Mouse (Mus musculus) liver, embryonic 14.5 days (tissue): Measurements from ENCODE around the gene Ppp1r14a.

Source experiments
- CTCF ChIP-seq: IDR thresholded peaks from 2 replicates; pipeline ENCODE4 v1.5.1; 2016; ENCODE audit warnings: antibody characterized with exemption, low read depth, control low read depth
- EP300 ChIP-seq: IDR thresholded peaks from 2 replicates; pipeline ENCODE4 v1.6.1; 2016; ENCODE audit warnings: antibody characterized with exemption, low read depth

DNA sequence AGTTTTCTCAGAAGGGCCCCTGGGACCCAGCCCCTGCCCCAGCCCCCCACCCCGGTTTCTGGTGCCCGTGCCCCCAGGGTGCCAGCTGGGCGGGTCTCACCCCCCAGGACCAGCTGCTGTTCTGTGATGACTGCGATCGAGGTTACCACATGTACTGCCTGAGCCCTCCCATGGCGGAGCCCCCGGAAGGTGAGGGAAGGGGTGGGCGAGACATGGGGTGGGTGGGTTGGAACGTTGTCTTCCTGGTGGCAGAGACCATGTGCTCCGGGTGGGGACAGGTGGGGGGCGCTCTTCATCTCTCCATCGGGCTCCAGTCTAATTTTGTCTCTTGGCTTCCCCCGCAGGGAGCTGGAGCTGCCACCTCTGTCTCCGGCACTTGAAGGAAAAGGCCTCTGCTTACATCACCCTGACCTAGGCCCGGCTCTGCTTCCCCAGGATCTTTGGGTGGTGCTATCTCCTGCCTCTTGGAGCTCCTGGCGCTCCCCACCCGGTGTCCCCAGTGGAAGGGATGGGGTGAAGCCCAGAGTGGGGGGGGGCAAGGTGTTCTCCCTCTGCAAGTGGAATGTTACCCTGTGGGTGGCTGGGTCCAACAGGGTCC lies 27.1 kb downstream of the Ppp1r14a start:
- TF ChIP-seq EP300 (no peak), CTCF (no peak)
